Mouse (Mus musculus): ENCODE results near the gene Polk. TPM values are rescaled to one million over a fixed set of nuclear protein-coding genes. Genes with fewer than 3 reads are reported as not detected.

Polk gene
- polyA plus RNA-seq, 1 experiment from 2014 or later = 6.7 TPM

DNA sequence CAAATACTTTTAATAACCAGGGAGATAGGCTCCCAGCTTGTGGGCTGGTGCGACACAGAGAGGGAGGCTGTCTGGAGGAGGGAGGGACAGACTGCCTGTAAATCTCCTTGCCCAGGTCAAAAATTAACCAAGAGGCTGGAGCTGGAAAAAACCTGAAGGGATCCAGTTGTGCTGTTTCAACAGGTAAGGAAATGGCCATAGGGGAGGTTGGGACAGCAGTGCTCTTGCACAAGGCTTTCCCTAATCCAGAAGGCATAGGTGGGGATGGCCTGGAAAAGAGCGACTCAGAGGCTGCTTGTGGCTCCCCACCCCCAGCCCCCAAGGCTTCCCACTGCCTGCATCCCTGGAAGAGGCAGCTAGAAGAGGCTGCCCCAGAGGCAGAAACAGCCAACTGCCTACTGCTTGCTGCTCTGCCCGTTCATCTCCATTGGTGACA, 110.0 kb downstream of the Polk start:
- H3K36me3 ChIP-seq (ENCODE audit: control insufficient read depth, insufficient read depth, low read length) = no peaks in the 10 kb centered on the region
- H3K4me1 ChIP-seq (ENCODE audit: control insufficient read depth, insufficient read depth, low read length) = no peaks in the 10 kb centered on the region
- H3K27me3 ChIP-seq (ENCODE audit: control insufficient read depth, insufficient read depth, low read length) = no peaks in the 10 kb centered on the region
- H3K9ac ChIP-seq (replicated peaks; ENCODE audit: low read length) = no peak overlapping the region
- H3K4me2 ChIP-seq (ENCODE audit: low read length) = no peak overlapping the region
- H3K4me3 ChIP-seq (replicated peaks; ENCODE audit: low read depth, low read length) = no peak overlapping the region
- DNase-seq (no peak), ATAC-seq (ENCODE audit: low FRiP score, low TSS enrichment) (no peak)
- H3K27ac ChIP-seq (replicated peaks; ENCODE audit: low read depth, low read length) = no peak overlapping the region
- H3K9me3 ChIP-seq (ENCODE audit: control insufficient read depth, low read length) = no peaks in the 10 kb centered on the region
- 61% methylated on average over 3 of the region's 3 CpGs for WGBS

DNA sequence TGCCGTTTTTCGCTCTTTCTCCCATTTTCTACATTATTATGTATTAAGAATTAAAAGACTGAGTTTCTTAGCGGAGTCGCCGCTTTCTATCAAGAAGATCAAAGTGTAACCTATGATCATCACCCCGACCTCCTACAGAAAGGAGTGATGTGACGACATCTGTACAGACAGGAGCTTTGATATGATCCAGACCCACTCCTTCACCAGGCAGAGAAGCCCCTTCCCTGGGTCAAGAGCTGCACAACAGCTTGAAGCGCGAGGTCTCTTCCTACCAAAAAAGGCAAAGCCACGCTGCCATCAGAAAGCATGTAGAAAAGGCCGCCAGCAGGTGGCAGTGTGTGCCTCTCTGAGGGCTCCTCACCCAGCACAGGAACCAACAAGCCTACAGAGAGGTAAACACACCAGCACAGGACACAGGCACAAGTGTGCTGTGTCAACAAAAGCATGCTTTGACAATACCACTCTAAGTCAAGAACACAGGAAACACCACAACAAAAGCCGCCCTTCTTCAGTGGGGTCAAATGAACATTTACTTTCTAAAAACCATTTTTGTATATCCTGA, 110.7 kb downstream of the Polk start:
- peak; percentile 71; the same call in 1 of the 2 replicates for ATAC-seq (ENCODE audit: low FRiP score, low TSS enrichment)
- no peaks in the 10 kb centered on the region for H3K4me1 ChIP-seq (ENCODE audit: control insufficient read depth, insufficient read depth, low read length)
- no peak overlapping the region for H3K4me2 ChIP-seq (ENCODE audit: low read length)
- no peak overlapping the region for H3K27ac ChIP-seq (replicated peaks; ENCODE audit: low read depth, low read length)
- peak; percentile 94 for DNase-seq
- no peak overlapping the region for H3K4me3 ChIP-seq (replicated peaks; ENCODE audit: low read depth, low read length)
- H3K9me3 ChIP-seq (ENCODE audit: control insufficient read depth, low read length) = no peaks in the 10 kb centered on the region
- H3K9ac ChIP-seq (replicated peaks; ENCODE audit: low read length) = no peak overlapping the region
- no peaks in the 10 kb centered on the region for H3K36me3 ChIP-seq (ENCODE audit: control insufficient read depth, insufficient read depth, low read length)
- no peaks in the 10 kb centered on the region for H3K27me3 ChIP-seq (ENCODE audit: control insufficient read depth, insufficient read depth, low read length)
- 40% methylated on average over 12 of the region's 12 CpGs for WGBS

Other genes starting within 250 kb of the Polk start
- gene Poc5, start 154.3 kb downstream of the Polk start, polyA plus RNA-seq (2014; fragmentation: Nextera tagmentation; extraction: Ambion mirVana) = 20.0 and 25.4 TPM in 2 replicates
- not detected in 2 replicates for gene Ankdd1b, start 71.4 kb downstream of the Polk start, polyA plus RNA-seq (2014; fragmentation: Nextera tagmentation; extraction: Ambion mirVana)
- not detected in 2 replicates for gene Gm17622, start 51.8 kb downstream of the Polk start, polyA plus RNA-seq (2014; fragmentation: Nextera tagmentation; extraction: Ambion mirVana)
- gene Col4a3bp, start within 50 bp of the Polk start, polyA plus RNA-seq (2014; fragmentation: Nextera tagmentation; extraction: Ambion mirVana) = 9.1 and 9.8 TPM in 2 replicates
- gene Hmgcr, start 128.4 kb upstream of the Polk start, polyA plus RNA-seq (2014; fragmentation: Nextera tagmentation; extraction: Ambion mirVana) = 172 and 226 TPM in 2 replicates
- 0.07 and 0.08 TPM in 2 replicates for gene Ankrd31, start 205.7 kb upstream of the Polk start, polyA plus RNA-seq (2014; fragmentation: Nextera tagmentation; extraction: Ambion mirVana)